Mouse (Mus musculus) olfactory bulb, adult 2 months (tissue): ENCODE results near the gene Dot1l.

Source experiments
- CTCF ChIP-seq: fragments of 200-500 bp; IDR thresholded peaks from 2 replicates; pipeline ENCODE4 v1.5.1; 2012; ENCODE audit warnings: low read depth, mild to moderate bottlenecking, low read length, moderate library complexity; ENCODE audit not compliant: insufficient read depth
- POLR2A ChIP-seq: fragments of 200-500 bp; IDR thresholded peaks from 2 replicates; pipeline ENCODE4 v1.6.1; 2012; ENCODE audit warnings: mild to moderate bottlenecking, low read depth, low read length, moderate library complexity; ENCODE audit not compliant: insufficient read depth

DNA sequence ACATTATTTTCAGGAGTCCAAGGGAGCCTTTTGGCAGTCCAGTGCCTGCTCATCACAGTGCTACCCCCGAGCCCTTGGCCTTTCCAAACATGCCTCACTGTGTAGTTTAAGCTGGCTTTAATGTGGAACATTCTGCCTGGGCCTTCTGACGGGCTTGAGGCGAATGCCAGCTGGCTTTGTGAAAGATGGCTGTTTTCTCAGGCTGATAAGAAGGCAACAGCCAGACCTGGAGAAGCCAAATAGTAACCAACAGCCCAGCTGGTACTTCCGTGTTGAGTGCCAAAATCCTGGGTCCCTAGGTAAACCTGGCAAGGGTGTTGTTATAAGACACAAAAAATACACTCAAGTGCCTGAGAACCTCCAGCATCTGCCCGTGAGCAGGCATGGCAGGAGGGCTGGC lies 18.3 kb upstream of the Dot1l start:
- TF ChIP-seq CTCF (no peak), POLR2A (no peak)
